Mouse (Mus musculus): ENCODE measurements at regions not wholly inside any gene's neighbourhood (a gene's known extent, or its start where the extent isn't known, plus 50 kb on each side); places are given as distances from the start of the nearest gene placed in this dataset.

DNA sequence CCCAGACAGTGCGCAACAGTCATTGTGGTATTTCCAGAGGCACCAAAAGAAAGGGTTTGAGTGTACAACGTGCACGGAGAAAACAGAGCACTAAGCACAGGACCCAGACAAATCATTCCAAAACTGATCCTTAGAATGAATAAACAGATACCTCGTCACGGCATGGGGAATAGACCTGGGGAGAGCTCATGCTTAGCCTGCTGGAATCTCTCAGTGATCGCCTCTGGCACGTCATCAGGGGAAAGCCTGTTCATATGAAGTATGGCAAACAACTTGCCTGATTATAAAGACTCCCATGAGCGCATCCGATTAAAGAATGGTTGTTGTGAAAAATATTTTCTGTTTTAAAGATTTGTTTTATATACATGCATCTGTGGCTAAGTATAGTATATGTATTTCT lies 86.9 kb upstream of the Dapk1 start:
- no peak for DNase-seq

DNA sequence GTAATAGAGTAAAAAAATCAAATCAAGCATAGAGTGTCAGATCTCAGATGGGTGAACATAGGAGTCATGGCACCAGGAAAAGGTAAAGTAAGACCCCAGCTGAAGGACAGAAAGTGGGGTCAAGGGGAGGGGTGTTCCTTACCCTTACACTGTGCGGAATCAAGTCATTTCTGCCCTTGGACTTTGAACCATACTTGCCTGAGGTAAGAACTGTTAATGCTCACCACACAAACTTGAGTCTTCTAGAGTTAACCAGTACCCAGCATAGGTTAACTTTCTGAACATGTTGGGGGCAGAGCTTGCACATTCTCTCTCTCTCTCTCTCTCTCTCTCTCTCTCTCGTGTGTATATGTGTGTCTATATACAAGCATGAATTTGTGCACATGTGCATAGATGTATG lies 83.7 kb upstream of the Dapk1 start:
- DNase-seq, result no peak

DNA sequence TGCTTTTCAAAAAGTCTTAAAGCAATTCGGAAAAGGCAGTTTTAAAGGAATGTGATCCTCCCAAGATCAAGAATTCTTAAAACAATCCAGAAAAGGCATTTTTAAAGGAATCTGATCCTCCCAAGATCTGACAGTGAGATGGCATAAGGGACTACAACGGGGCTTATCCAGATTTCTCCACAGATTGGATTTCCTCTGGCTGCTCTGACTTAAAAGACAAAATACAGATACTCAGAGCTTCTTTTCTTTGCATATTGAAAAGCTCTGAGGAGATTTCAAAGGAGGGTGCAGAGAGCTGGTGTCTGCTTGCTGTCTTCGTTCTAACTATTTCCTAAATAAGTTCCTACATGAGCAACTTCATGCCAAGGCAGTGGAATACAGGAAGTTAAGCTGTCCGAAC lies 82.0 kb upstream of the Dapk1 start:
- DNase-seq, result no peak

GRCm38 (mm10) chr13:60522719-60523450 lies 78.9 kb upstream of the Dapk1 start:
- peak; percentile 58 to 69 for DNase-seq

GRCm38 (mm10) chr13:60527806-60528205 lies 73.9 kb upstream of the Dapk1 start:
- DNase-seq, result no peak

DNA sequence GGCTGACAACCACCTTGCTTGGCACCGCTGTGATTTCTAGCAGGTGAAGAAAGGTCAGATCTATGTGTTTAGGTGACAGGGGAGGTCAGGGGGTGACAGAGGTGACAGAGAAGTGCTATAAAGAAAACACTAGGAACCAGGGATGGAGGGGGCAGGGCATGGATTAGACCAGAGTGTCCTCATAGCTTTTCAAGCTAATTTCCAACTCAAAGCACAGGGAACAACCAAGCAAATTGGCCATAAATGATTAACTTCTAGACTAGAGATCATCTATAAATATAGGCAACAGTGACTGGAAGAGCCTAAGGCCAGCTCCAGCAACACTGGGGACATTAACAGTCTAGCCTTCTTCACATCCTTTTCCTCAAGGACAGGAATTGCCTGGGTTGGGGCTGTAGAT lies 72.9 kb upstream of the Dapk1 start:
- DNase-seq, result no peak

DNA sequence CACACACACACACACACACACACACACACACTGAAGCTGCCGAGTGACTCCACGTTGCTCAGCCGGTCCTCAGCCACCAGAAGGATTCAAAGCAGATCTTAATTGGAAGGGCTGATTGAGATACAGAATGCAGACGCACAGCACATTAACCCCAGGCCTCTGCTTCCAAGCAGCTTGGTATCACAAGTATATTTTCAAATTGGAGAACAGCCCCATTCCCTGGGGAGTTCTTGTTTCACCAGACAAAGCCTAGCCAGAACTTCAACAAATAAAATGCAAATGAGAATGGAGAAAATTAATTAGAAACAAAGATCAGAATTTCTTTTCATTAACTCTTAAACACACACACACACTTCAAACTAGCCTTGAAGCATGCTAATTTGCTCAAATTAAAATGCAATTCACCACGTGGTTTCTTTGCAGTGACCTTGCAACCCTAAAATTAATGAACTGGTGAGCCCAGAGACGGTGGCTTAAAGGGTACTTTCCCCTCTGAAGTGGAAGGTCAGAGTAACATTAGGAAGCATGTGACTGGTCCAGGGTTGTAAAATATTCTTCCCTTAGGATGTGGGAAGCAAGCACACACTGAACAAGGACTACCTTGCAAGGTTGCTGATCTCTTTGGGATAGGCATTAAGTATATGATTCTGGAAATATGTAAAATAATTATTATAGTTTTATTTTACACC lies 72.2 kb upstream of the Dapk1 start:
- no peak for DNase-seq

DNA sequence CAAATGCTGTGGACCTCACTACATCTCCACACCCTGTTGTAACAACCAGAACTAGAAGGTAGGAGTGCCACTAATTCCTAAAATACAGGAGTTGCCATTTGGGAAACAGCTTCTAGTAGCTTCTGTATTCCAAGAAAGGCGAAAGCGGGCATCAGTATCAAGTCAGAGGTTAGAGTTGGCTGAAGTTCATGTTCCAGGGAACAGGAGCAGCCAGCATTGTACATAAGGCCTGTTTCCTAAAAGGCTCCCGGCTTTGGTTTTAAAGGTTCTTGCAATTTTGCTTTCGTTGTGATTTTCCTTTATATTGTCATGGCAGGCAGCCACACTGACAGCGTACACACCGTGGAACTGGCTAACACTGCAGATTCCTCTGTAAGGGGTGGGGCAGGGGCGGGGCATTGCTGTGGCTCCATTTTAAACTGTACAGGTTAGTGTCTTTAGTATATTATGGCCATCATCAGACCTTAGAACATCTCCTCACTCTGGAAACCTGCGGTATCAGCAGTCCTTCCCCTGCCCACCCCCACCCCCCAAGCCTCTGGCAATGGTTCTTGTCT lies 67.8 kb upstream of the Dapk1 start:
- no peak for DNase-seq

- DNase-seq, result no peak
Measured at GRCm38 (mm10) chr13:60534501-60534900, 67.2 kb upstream of the Dapk1 start.

DNA sequence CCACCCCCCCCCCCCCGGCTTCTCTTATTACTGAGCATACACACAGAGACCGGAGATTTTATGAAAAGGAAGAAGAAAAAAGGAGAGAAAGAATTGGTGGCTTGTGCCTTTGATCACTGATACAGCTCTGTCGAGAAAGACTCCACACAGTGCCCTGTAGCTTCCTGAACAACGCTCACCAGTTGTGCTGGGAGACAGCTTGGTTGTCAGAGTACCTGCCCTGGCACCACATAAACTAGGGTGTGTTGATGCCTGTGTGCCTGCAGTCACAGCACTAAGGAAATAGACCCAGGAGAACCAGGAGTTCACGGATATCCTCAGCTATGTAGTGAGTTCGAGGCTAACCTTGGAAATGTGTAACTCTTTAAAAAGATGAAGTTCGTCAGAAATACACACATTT lies 66.7 kb upstream of the Dapk1 start:
- DNase-seq, result no peak

GRCm38 (mm10) chr13:60536725-60537124 lies 65.0 kb upstream of the Dapk1 start:
- DNase-seq, result no peak

DNA sequence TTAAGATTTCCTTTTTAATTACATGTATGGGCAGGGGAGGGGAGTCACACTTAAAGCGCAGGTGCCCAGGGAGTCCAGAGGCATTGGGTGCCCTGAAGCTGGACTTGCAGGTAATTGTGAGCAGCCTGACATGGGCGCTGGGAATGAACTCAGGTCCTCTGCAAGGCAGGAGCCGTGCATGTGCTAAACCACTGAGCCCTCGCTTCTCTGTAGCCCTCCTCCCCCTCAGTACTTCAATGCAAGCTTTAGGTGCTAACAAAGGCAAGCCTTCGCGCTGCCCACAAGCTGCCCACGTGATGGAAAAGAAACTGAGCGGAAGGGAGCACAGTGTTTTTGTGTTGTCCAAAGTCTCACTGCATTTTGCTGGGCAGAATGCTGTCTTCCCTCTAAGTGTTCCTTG lies 63.6 kb upstream of the Dapk1 start:
- DNase-seq, result no peak

GRCm38 (mm10) chr13:60541165-60541564 lies 60.6 kb upstream of the Dapk1 start:
- DNase-seq, result no peak

DNA sequence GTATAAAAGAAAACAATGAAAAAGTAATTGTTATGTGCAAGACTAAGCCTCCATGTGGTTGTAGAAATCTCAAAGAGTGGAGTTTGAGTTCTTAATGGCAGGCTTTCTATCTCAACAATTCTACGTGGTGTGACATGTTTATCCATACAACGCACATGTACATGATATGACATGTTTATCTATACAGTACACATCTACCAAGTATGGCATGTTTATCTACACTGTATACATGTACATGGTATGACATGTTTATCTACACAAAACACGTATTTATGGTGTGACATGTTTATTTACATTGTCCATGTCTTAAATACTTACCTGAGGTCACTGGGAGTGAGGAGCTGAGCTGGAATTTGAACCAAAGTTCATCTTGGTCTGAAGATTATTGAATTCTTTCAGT lies 57.4 kb upstream of the Dapk1 start:
- no peak for DNase-seq

GRCm38 (mm10) chr13:60545999-60546733 lies 55.6 kb upstream of the Dapk1 start:
- DNase-seq, result no peak

Small RNAs in the stretch of these regions (microRNA-seq; reads per million reads assigned to microRNA genes)
- 0 reads per million in 2 experiments for gene Gm24999
- gene Gm25000, result 0 reads per million in 2 experiments
